Mouse (Mus musculus) lung, postnatal 0 days (tissue): ENCODE results near the gene Cerk. TPM values are rescaled to one million over a fixed set of nuclear protein-coding genes. Genes with fewer than 3 reads are reported as not detected.
"Not testable (repeated sequence)": the region's sequence is repeated elsewhere in the genome, so short reads cannot be mapped to it uniquely, and the experiment has no call there.

Experiments
- ATAC-seq: fragments of 200-750 bp; cut with Nextera tagmentation; 2 replicates; pipeline ENCODE4 v1.8.0; 2017; ENCODE audit warnings: moderate library complexity
- DNase-seq: peaks from one replicate; pipeline ENCODE4 v3.0.0-alpha.2; 2016; ENCODE audit warnings: low spot score
- H3K27ac ChIP-seq: fragments of 300-500 bp; sonication (generic); 2 replicates; pipeline ENCODE4 v1.5.1; 2014; ENCODE audit warnings: antibody characterized with exemption, mild to moderate bottlenecking, low read length, mixed read lengths
- H3K27me3 ChIP-seq: fragments of 300-500 bp; sonication (generic); replicated peaks from 2 replicates; pipeline ENCODE4 v1.6.1; 2014; ENCODE audit warnings: low read length, mixed read lengths; ENCODE audit not compliant: insufficient read depth
- H3K36me3 ChIP-seq: fragments of 300-500 bp; sonication (generic); 2 replicates; pipeline ENCODE4 v1.6.1; 2014; ENCODE audit warnings: low read length, mixed read lengths; ENCODE audit not compliant: insufficient read depth
- H3K4me1 ChIP-seq: fragments of 300-500 bp; sonication (generic); 2 replicates; pipeline ENCODE4 v1.6.1; 2014; ENCODE audit warnings: antibody characterized with exemption, low read depth, low read length, mixed read lengths; ENCODE audit not compliant: insufficient read depth
- H3K4me2 ChIP-seq: fragments of 300-500 bp; sonication (generic); replicated peaks from 2 replicates; pipeline ENCODE4 v1.6.1; 2014; ENCODE audit warnings: low read depth, mild to moderate bottlenecking, low read length, moderate library complexity, mixed read lengths
- H3K4me3 ChIP-seq: fragments of 300-500 bp; sonication (generic); 2 replicates; pipeline ENCODE4 v1.5.1; 2014; ENCODE audit warnings: low read depth, low read length
- H3K9ac ChIP-seq: fragments of 300-500 bp; sonication (generic); replicated peaks from 2 replicates; pipeline ENCODE4 v1.6.1; 2014; ENCODE audit warnings: low read depth, mild to moderate bottlenecking
- H3K9me3 ChIP-seq: fragments of 300-500 bp; sonication (generic); 2 replicates; pipeline ENCODE4 v1.6.1; 2016; ENCODE audit warnings: low read length, mixed read lengths
- CTCF ChIP-seq: IDR thresholded peaks from 2 replicates; pipeline ENCODE4 v1.5.1; 2016; ENCODE audit warnings: antibody characterized with exemption, mild to moderate bottlenecking
- EP300 ChIP-seq: IDR thresholded peaks from 2 replicates; pipeline ENCODE4 v1.6.1; 2016; ENCODE audit warnings: antibody characterized with exemption, mild to moderate bottlenecking, control low read depth
- WGBS: fragments of 180-500 bp; shearing (Covaris S2); extraction: QIAGEN DNeasy Blood & Tissue Kit; methylation state at CpG from one replicate; pipeline ENCODE4 v1.1.7; 2014; 5-methylcytosine and 5-hydroxymethylcytosine counted together
- polyA plus RNA-seq: library from polyadenylated mRNA; unstranded; fragments of >200 nt; fragmentation: Nextera tagmentation; extraction: Ambion mirVana; gene quantifications from 2 replicates; pipeline ENCODE4 v1.2.1, GENCODE M21; 2015

Gene Cerk
- polyA plus RNA-seq, 1 experiment from 2014 or later, result 16.9 TPM

DNA sequence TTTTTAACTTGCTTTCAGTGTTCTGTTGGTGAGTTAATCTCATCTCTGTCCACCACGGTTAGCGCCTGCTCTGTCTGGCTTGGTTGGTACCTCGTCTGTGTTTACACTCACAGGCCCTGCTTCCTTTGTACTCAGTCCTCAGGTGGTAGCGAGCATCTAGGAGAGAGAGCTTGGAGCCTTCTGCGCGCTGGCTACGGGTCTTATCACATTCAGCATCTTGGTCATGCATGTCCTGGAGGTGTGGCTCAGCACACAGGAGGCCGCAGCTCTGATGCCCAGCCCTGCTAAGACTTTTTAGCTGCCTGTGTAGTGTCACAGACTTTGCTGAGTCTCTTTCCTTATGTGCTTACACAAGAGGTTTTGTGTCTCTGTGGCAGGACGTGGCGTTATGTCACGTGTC is 43.7 kb upstream of the Cerk start:
- H3K9me3 ChIP-seq, result no peaks in the 10 kb centered on the region
- DNase-seq (no peak), ATAC-seq (no peak)
- no peak for TF ChIP-seq EP300
- no peak for TF ChIP-seq CTCF
- no peak overlapping the region for H3K27ac ChIP-seq
- no peaks in the 10 kb centered on the region for H3K27me3 ChIP-seq
- no peak overlapping the region for H3K4me2 ChIP-seq
- WGBS, result 61% methylated on average over 11 of the region's 11 CpGs
- no peak overlapping the region for H3K4me3 ChIP-seq
- H3K36me3 ChIP-seq, result no peaks in the 10 kb centered on the region
- H3K4me1 ChIP-seq, result peaks cover 6% of the 10 kb centered on the region; the same call in 1 of the 2 replicates
- H3K9ac ChIP-seq, result no peak overlapping the region

DNA sequence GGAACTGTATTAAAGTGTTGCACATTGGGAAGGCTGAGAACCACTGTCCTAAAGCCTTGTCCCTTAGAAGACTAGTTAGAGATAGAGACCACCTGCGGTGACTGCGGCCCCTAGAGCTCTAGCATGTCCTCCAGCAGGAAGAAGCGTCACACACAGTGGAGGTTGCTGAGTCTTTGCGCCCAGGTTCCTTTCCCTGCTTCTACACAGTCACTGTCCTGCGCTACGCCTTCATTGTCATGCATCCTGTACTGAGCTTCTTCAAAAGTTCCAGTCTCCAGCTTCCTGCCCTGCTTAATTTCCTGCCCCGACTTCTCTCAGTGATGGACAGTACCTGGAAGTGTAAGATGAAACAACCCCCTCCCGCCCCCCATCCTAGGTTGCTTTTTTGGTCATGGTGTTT is 43.1 kb upstream of the Cerk start:
- Histone ChIP-seq H3K4me3 (no peak overlapping the region), H3K27ac (no peak overlapping the region), H3K27me3 (no peaks in the 10 kb centered on the region), H3K9ac (no peak overlapping the region), H3K36me3 (no peaks in the 10 kb centered on the region), H3K4me2 (no peak overlapping the region), H3K9me3 (no peaks in the 10 kb centered on the region), H3K4me1 (peaks cover 6% of the 10 kb centered on the region; the same call in 1 of the 2 replicates)
- peak; percentile 57 for ATAC-seq
- no peak for DNase-seq
- TF ChIP-seq CTCF (no peak), EP300 (no peak)
- 79% methylated on average over 8 of the region's 8 CpGs for WGBS

DNA sequence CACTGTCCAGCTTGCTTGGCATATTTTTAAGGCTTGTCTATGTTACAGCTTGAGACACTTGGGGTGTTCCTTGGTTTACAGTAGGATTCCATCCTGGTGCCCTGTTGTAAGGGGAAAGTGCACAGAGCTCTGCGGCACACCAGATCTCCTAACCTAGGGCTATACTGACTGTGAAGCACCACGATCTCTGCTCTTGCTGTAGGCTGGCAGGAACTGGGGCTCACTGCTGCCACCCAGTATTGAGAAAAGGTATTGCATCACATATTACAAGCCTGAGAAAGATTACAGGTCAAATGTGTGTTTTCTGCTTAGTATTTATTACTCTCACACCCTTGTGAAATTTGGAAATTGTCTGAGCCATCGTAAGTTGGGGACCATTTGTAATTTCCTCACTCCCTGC is 42.2 kb upstream of the Cerk start:
- peak; percentile 48; the same call in 1 of the 2 replicates for ATAC-seq
- peak; percentile 70 for DNase-seq
- H3K36me3 ChIP-seq, result no peaks in the 10 kb centered on the region

DNA sequence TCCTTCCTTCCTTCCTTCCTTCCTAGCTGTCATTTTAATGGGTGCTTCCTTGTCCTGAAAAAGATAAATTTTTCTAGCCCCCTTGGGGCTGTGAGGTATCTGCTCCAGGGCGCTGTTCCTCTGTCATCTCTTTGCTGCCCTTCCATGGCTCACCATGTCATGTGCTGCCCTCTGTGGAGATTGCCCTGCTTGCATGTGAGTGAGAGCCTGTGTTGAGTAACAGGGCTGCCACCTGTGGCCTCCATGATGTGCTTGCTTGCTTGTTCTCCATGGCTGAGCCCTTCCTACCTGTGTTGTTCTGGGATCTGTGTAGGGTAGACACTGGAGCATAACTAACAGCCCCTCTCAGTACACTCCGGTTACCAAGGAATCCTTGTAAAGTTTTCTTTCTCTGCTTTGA is 41.0 kb upstream of the Cerk start:
- Histone ChIP-seq H3K27ac (no peak overlapping the region), H3K4me3 (no peak overlapping the region), H3K4me2 (no peak overlapping the region), H3K27me3 (no peaks in the 10 kb centered on the region), H3K9me3 (no peaks in the 10 kb centered on the region), H3K36me3 (no peaks in the 10 kb centered on the region), H3K4me1 (peaks cover 6% of the 10 kb centered on the region; the same call in 1 of the 2 replicates), H3K9ac (no peak overlapping the region)
- no peak for ATAC-seq
- no peak for DNase-seq
- WGBS, result 87% methylated on average over 2 of the region's 2 CpGs
- TF ChIP-seq EP300, result no peak
- TF ChIP-seq CTCF, result peak; percentile 18; the same call in 1 of the 2 replicates

More for the DNA sequence above, 42.2 kb upstream of the Cerk start:
- Histone ChIP-seq H3K27me3 (no peaks in the 10 kb centered on the region), H3K4me1 (peaks cover 6% of the 10 kb centered on the region; the same call in 1 of the 2 replicates), H3K4me2 (no peak overlapping the region), H3K27ac (no peak overlapping the region), H3K4me3 (no peak overlapping the region), H3K9me3 (no peaks in the 10 kb centered on the region), H3K9ac (no peak overlapping the region)
- TF ChIP-seq EP300 (no peak), CTCF (peak; percentile 87)
- WGBS, result 36% methylated on average over 3 of the region's 3 CpGs

DNA sequence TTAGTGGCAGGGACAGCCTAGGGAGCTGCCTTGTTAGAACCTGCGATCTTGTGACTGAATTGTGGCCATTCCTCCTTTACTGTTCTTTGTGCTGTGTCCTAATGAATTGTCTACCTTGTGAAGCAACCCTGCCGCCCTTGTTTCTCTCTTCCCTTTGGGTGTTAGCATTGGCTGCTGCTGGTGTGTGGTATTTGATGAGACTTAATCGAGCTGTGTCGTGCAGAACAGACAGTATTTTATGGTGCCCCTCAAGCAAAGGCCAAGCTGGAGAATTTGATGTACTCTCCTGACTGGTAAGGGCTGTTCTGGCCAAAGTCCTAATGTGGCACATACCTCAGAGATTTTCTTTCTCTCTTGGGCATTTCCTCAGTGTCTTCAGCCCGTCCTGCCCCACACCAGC is 40.3 kb upstream of the Cerk start:
- 76% methylated on average over 5 of the region's 5 CpGs for WGBS
- H3K4me3 ChIP-seq, result no peak overlapping the region
- H3K4me1 ChIP-seq, result peaks cover 6% of the 10 kb centered on the region; the same call in 1 of the 2 replicates
- H3K9ac ChIP-seq, result no peak overlapping the region
- H3K27ac ChIP-seq, result no peak overlapping the region
- H3K4me2 ChIP-seq, result no peak overlapping the region
- no peak for DNase-seq
- H3K36me3 ChIP-seq, result no peaks in the 10 kb centered on the region
- no peak for ATAC-seq
- no peaks in the 10 kb centered on the region for H3K9me3 ChIP-seq
- H3K27me3 ChIP-seq, result no peaks in the 10 kb centered on the region
- TF ChIP-seq EP300 (no peak), CTCF (no peak)

DNA sequence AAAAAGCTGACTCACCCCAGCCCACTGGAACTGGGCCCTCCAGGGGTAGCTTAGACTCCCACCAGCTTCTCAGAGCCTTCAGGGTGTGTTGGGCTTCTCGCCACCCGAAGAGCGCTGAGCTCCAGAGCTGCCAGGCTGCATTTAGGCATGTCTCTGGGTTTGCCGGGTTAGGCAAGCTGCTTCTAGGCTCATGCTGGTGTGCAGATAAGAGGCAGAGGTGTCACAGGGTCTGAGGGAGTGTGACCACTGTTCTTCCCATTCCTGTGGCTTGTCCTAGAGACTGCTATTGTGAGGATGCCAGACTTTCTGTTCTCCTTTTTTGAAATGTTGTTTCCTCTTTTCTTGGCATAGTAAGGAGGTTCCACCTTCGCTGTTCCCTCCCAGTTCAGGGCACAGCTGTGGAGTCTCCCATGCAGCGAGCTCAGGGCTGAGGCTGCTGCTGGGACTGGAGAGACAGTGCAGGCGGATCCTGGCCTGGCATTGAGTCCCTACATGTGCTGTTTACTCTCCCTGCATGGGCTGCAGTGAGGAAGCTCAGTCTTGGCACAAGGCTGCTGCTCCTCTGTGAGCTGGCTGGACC is 39.1 kb upstream of the Cerk start:
- Histone ChIP-seq H3K36me3 (no peaks in the 10 kb centered on the region), H3K9ac (no peak overlapping the region), H3K9me3 (no peaks in the 10 kb centered on the region), H3K4me2 (no peak overlapping the region), H3K27ac (no peak overlapping the region), H3K27me3 (no peaks in the 10 kb centered on the region), H3K4me3 (no peak overlapping the region), H3K4me1 (peaks cover 12% of the 10 kb centered on the region; the same call in 1 of the 2 replicates)
- WGBS, result 80% methylated on average over 7 of the region's 7 CpGs
- TF ChIP-seq EP300, result no peak
- TF ChIP-seq CTCF, result no peak
- no peak for DNase-seq
- peak; percentile 20; the same call in 1 of the 2 replicates for ATAC-seq

DNA sequence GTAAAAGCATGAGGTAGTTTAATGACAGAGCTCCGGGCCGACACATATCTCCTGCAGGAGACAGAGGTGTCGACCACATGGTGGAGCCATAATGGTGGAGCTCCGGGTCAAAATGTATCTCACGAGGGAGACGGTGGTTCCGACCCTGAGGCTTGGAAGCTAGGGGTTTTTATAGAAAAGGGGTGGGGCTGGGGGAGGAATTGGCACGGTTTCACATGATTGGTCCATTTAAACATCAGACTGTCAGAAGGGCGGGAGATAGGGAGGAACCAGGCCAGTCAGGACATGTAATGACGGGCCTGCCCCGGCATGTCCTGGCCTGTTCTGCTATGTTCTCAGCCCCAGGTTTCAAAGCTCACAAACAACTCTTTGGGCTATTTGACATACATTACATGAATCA is 36.0 kb upstream of the Cerk start:
- ATAC-seq, H3K27ac ChIP-seq, H3K9ac ChIP-seq, H3K9me3 ChIP-seq, H3K27me3 ChIP-seq, DNase-seq, H3K4me3 ChIP-seq, H3K36me3 ChIP-seq, H3K4me2 ChIP-seq: not testable (repeated sequence)
- H3K4me1 ChIP-seq, result peaks cover 10% of the 10 kb centered on the region; the same call in 1 of the 2 replicates
- 80% methylated on average over 11 of the region's 11 CpGs for WGBS
